Mouse (Mus musculus) neural tube, embryonic 15.5 days (tissue): Measurements from ENCODE around the gene Ikzf2. TPM values are rescaled to one million over a fixed set of nuclear protein-coding genes. Genes with fewer than 3 reads are reported as not detected.

Source experiments
- ATAC-seq: fragments of 200-750 bp; cut with Nextera tagmentation; 2 replicates; pipeline ENCODE4 v1.8.0; 2017; ENCODE audit warnings: mild to moderate bottlenecking, moderate TSS enrichment, moderate library complexity; ENCODE audit not compliant: low FRiP score
- H3K27ac ChIP-seq: fragments of 300-500 bp; sonication (generic); replicated peaks from 2 replicates; pipeline ENCODE4 v1.5.1; 2015; ENCODE audit warnings: mild to moderate bottlenecking, inconsistent platforms
- H3K27me3 ChIP-seq: fragments of 300-500 bp; sonication (generic); replicated peaks from 2 replicates; pipeline ENCODE4 v1.6.1; 2015; ENCODE audit warnings: inconsistent platforms
- H3K36me3 ChIP-seq: fragments of 300-500 bp; sonication (generic); 2 replicates; pipeline ENCODE4 v1.6.1; 2015; ENCODE audit warnings: inconsistent platforms
- H3K4me1 ChIP-seq: fragments of 300-500 bp; sonication (generic); 2 replicates; pipeline ENCODE4 v1.6.1; 2015; ENCODE audit warnings: inconsistent platforms
- H3K4me2 ChIP-seq: fragments of 300-500 bp; sonication (generic); 2 replicates; pipeline ENCODE4 v1.6.1; 2015; ENCODE audit warnings: inconsistent platforms, mild to moderate bottlenecking, moderate library complexity
- H3K4me3 ChIP-seq: fragments of 300-500 bp; sonication (generic); replicated peaks from 2 replicates; pipeline ENCODE4 v1.5.1; 2015; ENCODE audit warnings: mild to moderate bottlenecking, inconsistent platforms
- H3K9ac ChIP-seq: fragments of 300-500 bp; sonication (generic); replicated peaks from 2 replicates; pipeline ENCODE4 v1.6.1; 2015; ENCODE audit warnings: mild to moderate bottlenecking, inconsistent platforms
- H3K9me3 ChIP-seq: fragments of 300-500 bp; sonication (generic); replicated peaks from 2 replicates; pipeline ENCODE4 v1.6.1; 2016; ENCODE audit warnings: inconsistent platforms
- WGBS: fragments of 180-500 bp; shearing (Covaris S2); methylation state at CpG from one replicate; pipeline ENCODE4 v1.1.7; 2015; ENCODE audit warnings: mixed read lengths; 5-methylcytosine and 5-hydroxymethylcytosine counted together
- polyA plus RNA-seq: library from polyadenylated mRNA; unstranded; fragments of >200 nt; fragmentation: Nextera tagmentation; extraction: Ambion mirVana; gene quantifications from 2 replicates; pipeline ENCODE4 v1.2.1, GENCODE M21; 2015

Gene Ikzf2
- polyA plus RNA-seq, 1 experiment from 2014 or later = 3.7 TPM

DNA sequence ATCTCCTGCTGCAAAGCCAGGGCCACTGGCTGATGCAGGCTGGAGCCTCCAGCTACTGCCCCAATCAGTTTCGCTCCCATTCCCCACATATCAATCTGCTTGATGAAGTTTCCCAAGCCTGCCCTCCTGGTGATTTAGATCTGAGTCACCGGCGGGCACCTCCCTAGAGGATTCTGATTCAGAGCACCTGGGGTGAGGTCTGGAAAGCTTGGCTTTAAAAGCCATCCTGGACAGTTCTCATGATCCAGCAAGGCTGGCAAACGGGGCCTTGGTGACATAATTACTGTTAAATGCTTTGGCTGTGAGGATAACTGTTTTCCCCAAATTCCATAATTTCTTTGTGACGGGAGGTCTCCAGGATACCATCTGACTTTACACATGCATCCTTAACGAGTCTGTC is 29.0 kb downstream of the Ikzf2 start:
- no peaks in the 10 kb centered on the region for H3K27me3 ChIP-seq
- H3K36me3 ChIP-seq = no peaks in the 10 kb centered on the region
- H3K9me3 ChIP-seq = no peaks in the 10 kb centered on the region
- H3K4me2 ChIP-seq = no peak overlapping the region
- no peak for ATAC-seq
- H3K27ac ChIP-seq = no peak overlapping the region
- no peak overlapping the region for H3K9ac ChIP-seq
- H3K4me3 ChIP-seq = no peak overlapping the region
- H3K4me1 ChIP-seq = peaks cover 10% of the 10 kb centered on the region
- 29% methylated on average over 6 of the region's 6 CpGs for WGBS

- Histone ChIP-seq H3K4me2 (no peak overlapping the region), H3K9me3 (no peaks in the 10 kb centered on the region), H3K27ac (no peak overlapping the region), H3K9ac (no peak overlapping the region), H3K27me3 (no peaks in the 10 kb centered on the region), H3K36me3 (no peaks in the 10 kb centered on the region), H3K4me3 (no peak overlapping the region), H3K4me1 (peaks cover 10% of the 10 kb centered on the region)
- no peak for ATAC-seq
- 86% methylated on average over 3 of the region's 3 CpGs for WGBS
Measured at GRCm38 (mm10) chr1:69657455-69657854, 29.6 kb downstream of the Ikzf2 start.

DNA sequence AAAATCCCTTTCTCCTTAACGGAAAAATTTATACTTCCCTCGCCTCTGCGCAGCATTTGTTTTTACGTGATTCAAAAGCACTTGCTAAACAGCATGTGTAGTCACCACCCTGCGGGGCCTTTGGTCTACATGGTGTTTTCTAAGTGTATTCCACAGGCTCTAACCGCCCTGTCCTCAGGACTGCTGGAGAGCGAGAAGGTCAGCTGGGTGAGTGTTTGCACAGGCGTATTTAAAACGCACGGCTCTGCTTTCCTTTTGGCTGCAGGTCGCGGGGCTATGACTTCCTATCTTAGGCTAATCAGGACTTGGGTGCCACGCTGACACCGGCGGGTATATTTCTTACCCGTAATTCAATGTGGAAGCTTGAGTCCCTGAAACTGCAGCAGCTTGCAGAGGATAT is 30.1 kb downstream of the Ikzf2 start:
- H3K9ac ChIP-seq = no peak overlapping the region
- WGBS = 18% methylated on average over 16 of the region's 16 CpGs
- H3K9me3 ChIP-seq = no peaks in the 10 kb centered on the region
- 0 out of 2 replicates have a peak, but pooled peaks have one; percentile 41 for ATAC-seq
- H3K4me2 ChIP-seq = peak overlapping the region; percentile 32
- H3K27ac ChIP-seq = no peak overlapping the region
- no peak overlapping the region for H3K4me3 ChIP-seq
- H3K27me3 ChIP-seq = no peaks in the 10 kb centered on the region
- H3K36me3 ChIP-seq = no peaks in the 10 kb centered on the region
- peaks cover 10% of the 10 kb centered on the region for H3K4me1 ChIP-seq

- Histone ChIP-seq H3K27me3 (no peaks in the 10 kb centered on the region), H3K4me3 (no peak overlapping the region), H3K9me3 (no peaks in the 10 kb centered on the region), H3K4me1 (peaks cover 10% of the 10 kb centered on the region), H3K9ac (no peak overlapping the region), H3K4me2 (no peak overlapping the region; the same call in 1 of the 2 replicates), H3K27ac (no peak overlapping the region), H3K36me3 (no peaks in the 10 kb centered on the region)
- no peak for ATAC-seq
- 9% methylated on average over 5 of the region's 5 CpGs for WGBS
Measured at GRCm38 (mm10) chr1:69656047-69656782, 30.8 kb downstream of the Ikzf2 start.

GRCm38 (mm10) chr1:69655368-69655767 is 31.7 kb downstream of the Ikzf2 start:
- Histone ChIP-seq H3K27ac (no peak overlapping the region), H3K9ac (no peak overlapping the region), H3K4me3 (no peak overlapping the region), H3K36me3 (no peaks in the 10 kb centered on the region), H3K4me1 (peaks cover 10% of the 10 kb centered on the region), H3K4me2 (no peak overlapping the region), H3K27me3 (no peaks in the 10 kb centered on the region), H3K9me3 (no peaks in the 10 kb centered on the region)
- WGBS = 91% methylated on average over 5 of the region's 5 CpGs
- ATAC-seq = no peak

GRCm38 (mm10) chr1:69654955-69655354 is 32.1 kb downstream of the Ikzf2 start:
- H3K4me3 ChIP-seq = no peak overlapping the region
- no peaks in the 10 kb centered on the region for H3K9me3 ChIP-seq
- no peak overlapping the region for H3K27ac ChIP-seq
- H3K4me2 ChIP-seq = no peak overlapping the region
- peaks cover 10% of the 10 kb centered on the region for H3K4me1 ChIP-seq
- H3K9ac ChIP-seq = no peak overlapping the region
- no peaks in the 10 kb centered on the region for H3K36me3 ChIP-seq
- 90% methylated on average over 1 of the region's 1 CpGs for WGBS
- ATAC-seq = no peak
- no peaks in the 10 kb centered on the region for H3K27me3 ChIP-seq

- Histone ChIP-seq H3K4me2 (no peak overlapping the region), H3K9ac (no peak overlapping the region), H3K27me3 (no peaks in the 10 kb centered on the region), H3K4me3 (no peak overlapping the region), H3K9me3 (no peaks in the 10 kb centered on the region), H3K27ac (no peak overlapping the region), H3K4me1 (peaks cover 10% of the 10 kb centered on the region), H3K36me3 (no peaks in the 10 kb centered on the region)
- ATAC-seq = no peak
- 89% methylated on average over 2 of the region's 2 CpGs for WGBS
Measured at GRCm38 (mm10) chr1:69653419-69653818, 33.6 kb downstream of the Ikzf2 start.

DNA sequence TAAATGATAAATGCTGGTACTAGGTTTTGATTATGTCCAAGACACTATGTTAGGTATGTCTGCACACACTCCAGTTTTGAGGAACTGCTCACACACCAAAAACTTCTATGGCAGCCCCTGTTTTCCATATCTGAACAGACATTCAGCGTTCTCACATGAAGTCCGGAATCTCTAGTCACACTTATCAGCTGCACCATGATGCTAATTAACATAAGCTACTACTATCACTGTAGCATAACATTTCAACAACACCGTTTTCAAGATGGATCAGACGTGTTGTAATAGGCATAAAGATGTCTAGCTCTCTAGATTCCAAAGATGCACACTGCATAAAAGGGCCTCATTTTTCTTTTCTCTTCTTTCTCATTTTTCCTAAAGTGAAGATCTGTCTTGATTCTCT is 43.9 kb downstream of the Ikzf2 start:
- H3K9ac ChIP-seq = no peak overlapping the region
- no peak overlapping the region for H3K27ac ChIP-seq
- no peak for ATAC-seq
- H3K27me3 ChIP-seq = no peaks in the 10 kb centered on the region
- H3K4me3 ChIP-seq = no peak overlapping the region
- 88% methylated on average over 4 of the region's 4 CpGs for WGBS
- no peaks in the 10 kb centered on the region for H3K36me3 ChIP-seq
- no peaks in the 10 kb centered on the region for H3K4me1 ChIP-seq
- no peaks in the 10 kb centered on the region for H3K9me3 ChIP-seq
- H3K4me2 ChIP-seq = no peak overlapping the region

DNA sequence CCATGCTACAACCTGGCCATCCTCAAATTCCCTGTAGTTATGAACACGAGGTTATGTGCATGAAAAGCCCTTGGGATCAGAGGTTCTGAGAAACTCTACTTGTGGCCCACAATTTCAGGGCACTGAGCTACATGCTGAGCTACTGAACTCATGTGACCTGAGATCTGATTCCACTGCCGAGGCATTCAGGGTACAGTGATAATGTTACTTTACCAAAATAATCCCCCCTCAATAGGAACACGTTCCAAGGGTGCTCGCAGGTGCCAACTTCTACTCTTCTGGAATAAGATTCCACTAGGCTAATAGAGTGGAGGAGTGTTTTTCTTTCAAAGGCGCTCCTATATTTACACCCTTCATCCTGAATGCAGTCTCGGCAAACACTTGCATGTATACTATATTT is 45.1 kb downstream of the Ikzf2 start:
- no peaks in the 10 kb centered on the region for H3K27me3 ChIP-seq
- H3K4me2 ChIP-seq = no peak overlapping the region
- H3K36me3 ChIP-seq = no peaks in the 10 kb centered on the region
- ATAC-seq = no peak
- no peak overlapping the region for H3K4me3 ChIP-seq
- H3K27ac ChIP-seq = no peak overlapping the region
- H3K9ac ChIP-seq = no peak overlapping the region
- H3K9me3 ChIP-seq = no peaks in the 10 kb centered on the region
- H3K4me1 ChIP-seq = no peaks in the 10 kb centered on the region
- WGBS = 91% methylated on average over 6 of the region's 6 CpGs

DNA sequence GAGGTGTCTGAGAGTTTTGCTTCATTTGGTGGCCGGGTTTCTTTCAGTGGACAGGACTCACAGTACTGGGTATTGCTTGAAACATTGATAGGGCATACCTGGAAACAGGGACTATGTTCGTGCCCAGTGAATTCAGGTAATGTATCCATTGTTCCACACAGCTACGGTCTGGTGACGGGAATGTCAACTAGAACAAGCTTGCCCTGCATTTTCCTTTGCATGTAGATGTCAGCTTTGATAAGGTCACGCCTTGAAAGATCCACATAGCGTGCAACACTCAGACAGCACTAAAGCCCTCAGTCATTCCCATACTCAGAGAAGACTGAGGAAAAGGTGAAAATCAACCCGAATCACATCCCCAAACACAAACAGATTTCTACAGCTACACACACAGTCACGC is 48.7 kb downstream of the Ikzf2 start:
- H3K36me3 ChIP-seq = no peaks in the 10 kb centered on the region
- no peaks in the 10 kb centered on the region for H3K4me1 ChIP-seq
- ATAC-seq = no peak
- H3K9ac ChIP-seq = no peak overlapping the region
- no peak overlapping the region for H3K27ac ChIP-seq
- no peak overlapping the region for H3K4me2 ChIP-seq
- H3K4me3 ChIP-seq = no peak overlapping the region
- no peaks in the 10 kb centered on the region for H3K27me3 ChIP-seq
- H3K9me3 ChIP-seq = no peaks in the 10 kb centered on the region
- WGBS = 89% methylated on average over 8 of the region's 8 CpGs

- ATAC-seq = no peak
- Histone ChIP-seq H3K27me3 (no peaks in the 10 kb centered on the region), H3K4me1 (no peaks in the 10 kb centered on the region), H3K9me3 (no peaks in the 10 kb centered on the region), H3K9ac (no peak overlapping the region), H3K36me3 (no peaks in the 10 kb centered on the region), H3K4me2 (no peak overlapping the region), H3K4me3 (no peak overlapping the region), H3K27ac (no peak overlapping the region)
- WGBS = 86% methylated on average over 3 of the region's 3 CpGs
Measured at GRCm38 (mm10) chr1:69637907-69638306, 49.1 kb downstream of the Ikzf2 start.

DNA sequence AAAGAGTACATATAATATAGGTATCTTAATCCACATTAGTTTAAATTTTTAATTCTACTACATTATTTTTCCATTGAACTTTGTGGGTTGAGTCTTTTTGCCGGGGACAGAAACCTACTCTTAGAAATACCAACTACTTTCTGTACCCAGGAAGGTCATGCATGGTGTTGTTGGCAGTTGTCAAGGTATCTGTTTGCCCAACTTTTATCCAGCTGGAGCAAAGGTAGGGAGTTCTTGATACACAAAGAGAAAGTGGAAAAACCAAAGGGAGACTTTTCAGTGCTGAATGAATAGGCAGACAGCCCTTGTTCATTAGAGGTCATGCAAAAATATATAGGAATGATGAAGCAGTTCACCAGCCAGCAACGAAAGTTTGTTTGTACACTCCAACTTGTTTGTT is 52.8 kb downstream of the Ikzf2 start:
- Histone ChIP-seq H3K27me3 (no peaks in the 10 kb centered on the region), H3K36me3 (no peaks in the 10 kb centered on the region), H3K4me3 (no peak overlapping the region), H3K27ac (no peak overlapping the region), H3K9ac (no peak overlapping the region), H3K4me1 (no peaks in the 10 kb centered on the region), H3K4me2 (no peak overlapping the region), H3K9me3 (no peaks in the 10 kb centered on the region)
- 94% methylated on average over 2 of the region's 2 CpGs for WGBS
- no peak for ATAC-seq
